Mouse (Mus musculus) kidney, adult 18-20 months (tissue): ENCODE measurements around the gene Hmcn1.

ENCODE experiments used
- DNase-seq: peaks from one replicate; pipeline ENCODE4 v3.0.0; 2021

Hmcn1 gene

DNA sequence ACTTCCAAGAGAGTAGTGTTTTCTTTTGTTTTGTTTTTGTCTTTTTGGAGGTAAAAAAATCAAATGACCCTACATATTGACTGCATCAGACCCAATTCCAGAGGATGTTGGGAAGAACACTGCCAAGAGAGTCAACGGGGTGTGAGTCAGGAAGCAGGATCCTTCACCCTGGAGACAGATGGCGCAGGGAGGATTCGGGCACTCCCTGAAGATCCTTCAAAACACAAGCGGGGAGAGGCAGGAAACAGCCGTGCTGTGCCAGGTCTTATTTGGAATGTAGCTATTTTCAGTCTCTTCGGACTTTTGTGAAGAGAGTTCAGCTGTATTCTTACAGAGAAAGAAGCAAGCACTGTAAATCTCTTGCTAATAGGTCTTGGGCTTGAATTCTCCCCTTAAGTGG, 120.0 kb downstream of the Hmcn1 start:
- DNase-seq, result peak; percentile 43

DNA sequence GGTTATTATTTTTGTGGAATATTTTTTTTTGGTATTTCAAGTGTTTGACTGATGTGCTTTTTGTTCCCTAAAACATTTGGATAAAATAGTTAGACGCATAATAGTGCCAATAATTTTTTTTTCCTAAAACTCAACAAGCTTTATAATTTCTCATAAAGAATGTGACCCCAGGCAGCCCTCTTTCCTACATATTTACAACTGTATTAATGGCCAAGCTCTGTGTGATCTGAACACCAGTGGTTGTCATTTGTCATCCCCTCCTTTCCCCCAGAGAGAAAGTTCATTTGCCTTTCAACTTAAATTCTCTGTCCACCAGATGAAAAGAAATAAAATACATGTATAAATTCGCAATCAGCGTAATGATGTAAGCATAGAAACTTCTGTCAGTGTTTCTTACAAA, 121.1 kb downstream of the Hmcn1 start:
- DNase-seq, result no peak

DNA sequence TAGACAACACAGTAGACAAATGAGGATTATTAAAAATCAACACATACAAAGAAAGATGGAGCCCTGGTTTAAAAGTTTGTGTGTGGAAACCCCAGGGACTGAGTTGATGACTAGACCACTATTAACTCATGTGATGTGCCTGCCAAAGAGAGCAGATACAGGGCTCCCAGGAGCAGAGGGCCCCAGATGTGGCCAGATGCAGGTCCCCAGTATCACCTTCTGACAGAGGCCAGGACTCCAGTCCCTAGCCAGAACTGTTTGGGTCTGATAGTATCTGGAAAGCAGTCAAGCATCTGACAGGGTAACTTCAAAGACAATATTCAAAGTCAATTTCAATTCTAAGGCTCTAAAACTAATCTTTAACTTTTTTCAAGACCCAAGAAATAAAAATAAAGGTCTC, 124.0 kb downstream of the Hmcn1 start:
- no peak for DNase-seq

DNA sequence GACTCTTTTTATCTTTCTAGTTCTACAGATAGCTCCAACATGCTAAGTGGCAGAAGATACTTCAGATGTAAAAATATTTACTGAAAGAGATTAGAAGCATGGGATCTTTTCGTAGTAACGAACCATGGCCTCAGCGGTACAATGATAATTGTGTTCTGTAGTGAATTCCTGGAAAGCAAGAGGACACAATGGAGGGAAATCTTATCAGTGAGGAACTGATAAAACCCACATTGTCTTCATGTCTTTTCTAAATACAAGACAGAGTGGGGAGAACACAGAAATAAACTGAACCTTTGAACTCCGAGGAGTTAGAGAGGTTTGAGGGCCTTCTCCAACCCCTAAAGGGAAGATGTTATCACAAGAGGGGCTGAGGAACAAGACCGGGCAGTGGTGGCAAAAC, 126.6 kb downstream of the Hmcn1 start:
- no peak for DNase-seq

DNA sequence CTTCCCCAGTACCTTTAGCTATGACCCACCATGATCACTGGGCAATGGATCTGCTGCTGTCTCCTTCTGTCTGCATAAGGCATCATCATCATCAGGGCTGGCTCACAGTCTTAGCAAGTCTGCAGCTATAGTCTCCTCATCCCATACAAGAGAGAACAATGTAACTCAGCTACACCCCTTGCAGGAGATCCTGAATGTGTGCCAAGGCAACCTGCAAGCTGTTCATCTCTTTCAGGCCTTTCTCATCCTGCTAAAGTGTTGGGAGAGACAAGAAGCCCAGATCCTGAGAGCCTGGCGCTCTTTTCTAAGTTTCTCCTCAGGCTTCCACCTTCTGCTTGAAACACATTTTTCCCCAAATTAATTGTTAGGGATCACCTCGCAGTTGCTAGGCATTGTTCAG, 135.5 kb downstream of the Hmcn1 start:
- no peak for DNase-seq

DNA sequence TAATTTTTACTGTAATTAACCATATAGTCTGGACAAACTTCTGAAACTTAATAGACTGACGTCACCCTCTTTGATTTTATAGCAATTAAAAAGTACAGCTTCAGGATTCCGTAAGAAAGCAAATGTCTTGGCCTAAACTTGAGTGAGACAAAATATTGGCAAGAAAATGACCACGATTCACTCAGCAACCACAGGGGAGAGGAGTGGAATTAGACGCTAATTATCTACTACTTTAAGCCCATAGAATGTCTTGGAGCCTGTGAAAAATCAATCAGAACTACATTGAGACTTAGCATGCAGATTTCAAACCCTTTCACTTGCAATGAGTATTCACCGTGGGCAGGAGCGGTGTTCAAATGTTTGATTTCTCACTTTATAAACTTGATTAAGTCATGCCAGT, 159.8 kb downstream of the Hmcn1 start:
- DNase-seq, result no peak

DNA sequence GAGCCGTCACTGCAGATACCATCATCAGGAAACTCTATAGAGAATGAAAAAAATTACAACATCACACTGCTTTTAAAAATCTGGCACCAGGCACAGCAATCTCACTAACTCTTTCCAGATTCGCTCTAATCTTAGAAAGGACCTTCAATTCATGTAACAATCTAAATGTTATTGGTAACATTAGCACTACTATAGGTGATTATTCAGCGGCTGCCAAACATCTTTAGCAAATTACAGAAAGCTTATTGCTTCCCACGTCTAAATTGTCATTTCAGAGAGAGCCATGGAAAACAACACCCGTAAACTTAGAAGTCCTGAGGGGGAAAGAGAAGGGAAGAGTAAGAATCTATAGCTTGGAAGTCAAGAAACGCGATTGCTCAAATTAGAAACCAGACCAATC, 163.4 kb downstream of the Hmcn1 start:
- DNase-seq, result no peak

DNA sequence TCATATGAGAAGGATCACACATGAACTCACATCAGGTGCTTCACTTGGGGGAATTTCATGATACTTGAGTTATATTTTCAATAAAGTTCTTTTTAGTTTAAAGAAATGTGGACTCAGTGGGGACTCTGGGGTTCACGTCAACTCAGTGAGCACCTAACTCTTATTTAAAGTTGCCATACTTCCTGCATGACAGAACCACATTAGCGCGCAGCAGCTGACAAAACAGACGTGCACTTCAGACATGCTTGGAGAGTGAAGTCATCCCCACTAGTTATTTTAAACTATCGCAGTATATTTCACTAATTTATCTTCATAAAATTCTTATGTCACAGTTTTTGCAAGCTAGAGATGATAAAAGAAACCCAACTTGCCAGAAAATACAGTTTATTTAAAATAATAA, 166.1 kb downstream of the Hmcn1 start:
- DNase-seq, result no peak

DNA sequence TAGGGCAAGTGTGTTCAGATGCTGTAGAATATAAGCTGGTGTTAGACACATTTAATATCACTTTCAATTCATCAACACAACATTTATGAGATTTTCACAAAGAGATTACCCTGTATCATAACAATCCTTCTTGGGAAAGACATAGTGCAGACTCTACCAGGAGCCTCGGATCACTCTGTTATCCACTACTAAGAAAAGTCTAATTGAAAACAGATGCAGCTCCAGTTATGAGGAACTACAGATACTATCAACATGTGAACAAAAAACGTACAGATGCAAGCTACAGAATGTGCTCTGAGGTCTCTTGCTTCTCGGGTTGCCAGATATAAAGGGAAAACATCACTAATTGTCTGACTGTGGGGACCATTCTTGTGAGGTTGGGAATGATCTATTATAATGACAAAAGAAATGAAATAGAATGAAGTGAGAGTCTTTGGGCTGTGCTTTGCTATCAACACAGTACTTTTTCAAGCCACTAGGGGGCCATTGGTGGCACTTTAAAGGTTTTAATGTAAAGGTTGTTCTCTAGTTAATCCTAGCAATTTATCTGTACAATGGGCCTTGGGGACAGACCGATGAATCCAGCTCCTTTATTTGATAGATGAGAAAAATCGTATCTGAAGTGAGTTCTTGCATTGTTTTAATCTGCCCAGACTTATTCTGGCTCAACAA, 168.8 kb downstream of the Hmcn1 start:
- no peak for DNase-seq

DNA sequence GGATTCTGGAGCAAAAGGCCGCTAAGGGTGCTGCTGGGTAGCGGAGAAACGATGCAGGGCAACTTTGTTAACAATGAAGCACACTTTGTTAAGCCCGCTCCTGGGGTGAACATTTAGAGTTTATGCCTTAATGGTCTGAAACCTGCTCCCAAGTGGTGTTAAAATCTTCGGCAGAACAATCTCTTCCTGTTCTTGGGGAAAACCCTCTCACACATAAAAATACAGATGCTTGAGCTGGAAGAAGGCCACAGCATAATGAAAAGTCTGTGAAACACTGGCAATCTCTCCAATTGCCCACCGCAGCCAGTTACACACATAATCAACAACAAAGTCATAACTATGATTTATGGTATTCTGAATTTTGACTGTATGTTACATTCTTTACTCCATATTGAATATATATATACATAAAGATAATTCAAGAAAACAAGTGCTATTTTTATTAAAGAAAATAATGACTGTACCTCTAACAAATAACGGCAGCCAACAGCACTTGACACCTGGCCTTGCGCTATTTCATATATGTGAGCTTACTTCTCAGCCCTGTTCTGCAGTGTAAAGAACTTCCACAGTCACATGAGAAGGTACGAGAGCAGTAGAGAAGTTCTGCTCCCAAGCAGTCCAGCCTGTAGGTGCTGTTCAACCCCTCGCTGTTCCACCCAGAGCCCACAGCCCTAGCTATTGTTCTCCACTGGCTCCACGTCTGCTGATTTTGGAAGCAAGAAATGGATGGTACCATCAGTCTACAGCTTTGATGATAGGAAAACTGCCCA, 177.0 kb downstream of the Hmcn1 start:
- no peak for DNase-seq

DNA sequence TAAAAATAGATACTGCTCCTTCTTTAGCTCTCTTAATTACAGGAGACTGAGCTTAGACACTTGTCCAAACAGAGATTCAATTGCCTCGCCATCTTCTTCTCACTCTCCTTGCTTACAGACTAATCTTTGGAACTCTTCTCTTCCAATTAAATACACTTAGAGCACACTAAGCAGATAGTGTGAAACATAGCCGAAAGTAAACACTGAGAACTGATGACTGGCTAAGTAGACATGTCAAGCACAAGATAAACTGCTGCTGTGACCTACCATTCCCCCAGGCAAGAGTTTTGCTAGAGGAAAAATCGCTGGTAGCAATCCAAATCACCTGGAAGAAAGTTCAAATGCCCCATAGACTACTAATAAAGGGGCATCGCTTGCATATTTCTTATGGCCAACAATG, 178.3 kb downstream of the Hmcn1 start:
- DNase-seq, result no peak

DNA sequence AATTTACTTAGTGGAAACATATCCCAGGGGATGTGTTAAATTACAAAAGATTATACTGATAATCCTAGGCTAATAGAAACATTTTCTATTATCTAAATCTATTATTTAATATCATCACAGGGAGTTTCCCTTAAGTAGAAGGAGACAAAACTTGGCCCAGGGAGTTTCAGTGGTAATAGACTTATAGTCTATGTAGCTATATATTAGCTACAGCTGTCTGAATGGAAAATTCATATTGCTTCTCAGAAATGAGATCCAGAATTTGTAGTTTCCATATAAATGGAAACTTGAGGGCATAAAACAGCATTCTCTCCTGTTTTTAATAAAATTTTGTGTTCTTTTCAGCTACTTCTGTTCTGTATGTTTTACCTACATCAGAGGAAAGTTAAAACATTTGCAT, 179.9 kb downstream of the Hmcn1 start:
- DNase-seq, result no peak

DNA sequence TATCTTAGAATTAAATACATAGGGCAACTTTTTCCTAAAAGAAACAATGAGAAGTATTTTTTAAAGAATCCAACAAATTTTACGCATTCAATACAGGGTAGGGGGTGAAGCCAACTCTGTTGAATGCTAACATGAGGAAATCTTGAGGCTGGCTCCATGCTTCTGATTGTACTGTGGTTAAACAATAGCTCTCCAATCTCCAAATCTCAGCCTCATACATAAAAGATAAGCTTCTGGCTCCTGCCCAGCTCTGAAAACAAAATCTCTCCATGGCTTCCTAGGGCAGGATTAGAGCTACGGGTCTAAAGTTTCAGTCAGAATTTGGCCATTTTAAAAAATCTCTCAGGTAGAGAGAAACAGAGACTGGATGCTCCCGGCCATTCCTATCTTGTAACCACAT, 186.4 kb downstream of the Hmcn1 start:
- DNase-seq, result no peak

DNA sequence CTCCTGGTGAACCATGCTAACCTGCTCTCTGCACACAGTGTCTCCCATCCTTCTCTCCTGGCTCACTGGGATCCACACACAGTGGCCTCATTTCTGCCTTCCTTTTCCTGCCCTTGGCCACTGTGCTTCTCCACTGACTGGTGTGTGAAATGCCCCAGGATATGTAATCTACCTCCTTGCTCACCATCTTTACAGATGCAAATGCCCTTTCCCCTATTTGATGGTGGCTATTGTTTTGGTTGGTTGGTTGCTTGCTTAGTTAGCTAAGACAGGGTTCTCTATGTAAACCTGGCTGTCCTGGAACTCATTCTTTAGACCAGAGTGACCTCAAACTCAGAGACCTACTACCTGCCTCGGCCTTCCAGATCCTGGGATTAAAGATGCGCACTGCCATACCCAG, 187.8 kb downstream of the Hmcn1 start:
- no peak for DNase-seq

DNA sequence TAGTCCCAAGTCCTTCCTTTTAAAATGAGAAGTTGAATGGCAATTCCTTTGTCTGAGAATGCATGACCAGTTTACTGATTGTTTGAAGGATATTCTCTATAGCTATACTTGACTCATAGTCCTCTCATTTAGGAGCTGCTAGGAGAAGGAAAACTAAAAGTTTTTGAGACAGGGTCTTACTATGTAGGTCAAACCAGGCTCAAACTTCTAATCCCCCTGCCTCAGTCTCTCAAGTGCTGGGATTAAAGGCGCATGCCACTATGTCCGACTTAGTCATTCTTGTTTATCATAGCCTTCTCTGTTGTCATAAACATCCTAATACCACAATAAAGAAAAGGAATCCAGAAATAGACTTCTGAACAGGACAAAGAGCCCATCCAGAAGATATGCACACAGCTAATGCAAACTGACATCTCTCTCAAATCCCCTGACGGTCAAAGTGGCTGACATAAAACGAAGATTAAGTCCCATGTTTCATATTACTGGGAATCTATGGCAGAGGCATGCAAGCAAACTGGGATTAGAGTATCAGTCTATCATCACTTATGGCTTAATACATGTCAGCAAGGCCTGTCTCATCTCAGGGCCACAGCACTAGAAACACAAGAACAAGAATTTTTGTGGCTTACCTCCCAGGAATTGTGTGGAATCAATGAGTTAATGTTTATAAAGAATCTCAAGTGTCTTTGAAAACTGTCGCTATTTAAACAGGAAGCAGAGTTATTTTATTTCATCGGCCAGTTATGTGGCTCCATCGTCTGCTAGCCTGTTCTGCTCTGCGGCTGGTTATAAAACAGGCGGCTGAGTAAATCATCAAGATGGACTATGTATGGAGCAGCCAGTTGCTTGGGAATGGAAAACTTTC, 188.8 kb downstream of the Hmcn1 start:
- DNase-seq, result no peak

DNA sequence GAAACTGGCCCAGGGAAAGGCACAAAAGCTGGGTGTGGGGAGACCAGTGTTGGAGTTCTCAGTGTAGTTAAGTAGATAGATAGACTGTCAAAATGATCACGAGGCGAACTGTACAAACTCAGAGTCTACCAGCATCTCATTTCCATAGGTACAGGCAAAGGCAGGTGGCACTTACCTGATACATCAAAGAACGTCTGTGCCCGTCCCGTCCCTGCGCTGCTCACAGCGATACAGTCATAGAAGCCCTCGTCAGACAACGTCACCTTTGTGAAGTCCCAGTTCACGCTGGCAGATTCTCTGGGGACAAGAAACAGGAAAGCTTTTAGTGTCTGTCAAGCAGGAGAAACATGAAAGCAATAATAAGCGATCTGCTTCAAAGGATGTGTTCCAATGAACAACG, 190.6 kb downstream of the Hmcn1 start:
- DNase-seq, result no peak

DNA sequence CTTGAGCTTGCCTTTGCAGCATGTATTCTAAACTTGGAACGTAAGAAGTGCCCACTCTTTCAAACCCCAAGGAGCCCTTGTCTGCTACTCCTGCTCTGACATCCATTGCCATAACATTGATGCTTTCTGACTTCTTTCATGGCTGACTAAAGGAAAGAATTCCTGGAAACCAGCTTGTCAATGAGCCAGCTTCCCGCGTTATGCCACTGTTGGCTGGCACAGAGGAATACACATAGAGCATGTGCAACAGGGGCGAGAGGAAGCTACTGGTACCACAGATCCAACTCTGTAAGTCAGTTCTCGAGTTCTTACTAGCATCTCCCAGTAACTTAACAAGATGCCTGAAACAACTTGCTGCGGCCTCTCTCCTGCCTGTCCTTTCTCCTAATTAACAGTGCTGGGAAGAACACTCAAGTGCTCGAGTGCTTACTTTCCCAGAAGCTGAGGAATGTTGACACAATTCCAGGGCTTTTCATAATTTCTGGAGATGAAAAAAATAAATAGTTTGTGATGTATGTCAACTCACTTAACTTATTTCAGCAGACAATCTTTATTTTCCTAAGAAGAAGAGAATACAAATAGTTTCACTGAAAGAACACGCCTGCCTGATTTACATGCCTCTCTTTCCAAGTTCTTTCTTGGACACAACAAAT, 192.5 kb downstream of the Hmcn1 start:
- no peak for DNase-seq

DNA sequence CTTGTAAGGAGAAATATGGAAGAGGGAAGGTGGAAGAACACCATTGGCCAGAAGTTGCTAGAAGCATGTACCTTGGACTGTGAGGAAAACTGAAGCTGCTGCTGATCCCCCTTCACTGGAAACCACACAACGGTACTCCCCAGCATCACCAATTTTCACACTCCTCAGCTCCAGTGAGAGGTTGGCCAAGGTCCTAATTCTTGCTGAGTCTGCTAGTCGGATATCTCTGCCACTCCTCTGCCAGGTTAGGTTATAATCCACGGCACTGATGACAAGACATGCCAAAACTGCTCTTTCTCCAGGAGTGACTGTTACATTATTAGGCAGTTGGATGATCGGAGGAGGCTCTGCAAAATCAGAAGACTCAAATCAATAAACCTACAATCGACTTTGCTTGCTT, 194.6 kb downstream of the Hmcn1 start:
- no peak for DNase-seq

DNA sequence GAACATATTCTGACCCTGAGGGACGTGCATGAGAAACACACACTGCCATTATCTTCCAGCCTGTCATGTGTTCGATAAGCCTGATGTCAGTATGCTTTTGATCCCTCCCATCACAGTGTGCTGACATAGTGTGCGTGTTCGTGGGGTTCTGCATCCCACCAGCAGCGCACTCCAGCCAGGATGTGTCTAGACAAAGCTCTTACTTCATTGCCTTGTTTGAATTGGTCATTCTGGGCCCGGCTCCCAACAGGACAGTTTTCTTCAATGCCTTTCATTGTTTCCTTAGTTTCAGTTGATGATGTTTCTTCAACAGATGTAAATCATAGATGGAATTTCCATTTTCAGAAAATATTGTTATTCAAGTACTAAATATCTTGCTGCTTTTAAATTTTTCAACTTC, 206.5 kb downstream of the Hmcn1 start:
- no peak for DNase-seq

DNA sequence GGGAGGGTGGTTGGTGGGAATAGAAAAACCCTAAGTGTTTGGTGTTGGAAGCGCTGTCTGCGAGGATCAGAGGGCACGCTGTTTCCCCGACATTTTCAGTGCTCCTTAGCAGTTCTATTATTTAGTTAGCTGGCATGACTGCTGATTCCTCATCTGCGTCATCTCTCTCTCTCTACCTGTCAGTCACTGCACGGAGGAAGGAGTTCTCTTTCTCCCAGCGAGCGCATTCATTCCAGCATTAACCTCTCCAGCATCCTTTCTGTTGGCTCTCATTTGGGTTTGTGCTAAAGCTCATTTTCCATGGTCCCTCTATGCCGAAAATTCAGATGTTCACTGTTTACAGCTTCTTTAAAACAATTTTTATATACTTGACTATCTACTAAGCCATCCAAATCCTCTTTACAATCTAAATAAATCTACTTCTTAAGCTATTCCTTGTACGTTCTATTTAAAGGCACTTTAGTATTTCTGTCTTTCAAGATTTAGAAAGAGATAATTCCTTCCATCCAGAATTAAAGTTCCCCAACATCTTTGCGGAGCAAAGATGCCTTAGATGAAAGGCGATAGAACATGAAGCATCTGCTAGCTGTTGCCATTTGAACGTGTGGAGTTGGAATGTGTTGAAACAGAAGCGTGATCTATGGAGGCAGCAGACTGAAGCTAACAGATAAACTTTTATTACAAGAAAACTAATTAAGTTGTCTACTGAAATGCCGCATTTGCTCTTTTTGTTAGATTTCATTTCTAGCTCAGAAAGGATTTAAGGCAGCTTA, 210.0 kb downstream of the Hmcn1 start:
- no peak for DNase-seq

DNA sequence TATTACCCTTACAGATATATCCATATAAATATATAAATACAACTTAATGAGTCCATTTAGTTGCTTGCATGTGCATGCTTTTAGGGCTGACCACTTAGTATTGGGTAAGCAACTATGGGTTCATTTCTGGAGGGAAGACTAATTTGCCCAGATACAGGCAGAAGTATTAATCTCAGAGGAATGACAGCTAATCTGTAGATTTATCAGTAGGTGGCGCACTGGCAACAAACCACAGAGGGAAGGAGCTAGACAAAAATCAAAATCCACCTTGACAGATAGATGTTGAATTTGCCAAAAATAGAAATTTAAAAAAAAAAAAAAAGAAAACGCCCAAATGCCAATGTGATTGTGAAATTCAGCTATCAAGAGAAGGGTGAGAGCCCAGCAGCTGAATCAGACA, 213.3 kb downstream of the Hmcn1 start:
- no peak for DNase-seq

DNA sequence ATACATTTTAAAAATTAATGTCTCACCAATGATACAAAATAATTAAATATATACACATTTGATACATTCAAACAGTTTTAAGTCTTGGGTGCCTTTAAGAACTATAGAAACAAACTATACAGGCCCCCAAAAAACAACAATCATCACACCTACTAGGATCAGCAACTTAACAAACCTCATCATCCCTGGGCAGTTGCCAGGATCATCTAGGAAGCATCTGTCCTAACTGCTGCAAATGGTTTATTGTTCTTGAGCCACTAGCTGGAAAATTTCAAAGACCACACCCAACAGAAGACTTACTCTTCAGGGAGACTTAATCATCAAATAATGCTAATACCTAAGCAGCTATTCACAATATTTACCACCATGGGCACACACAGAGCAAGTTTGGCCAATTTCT, 216.5 kb downstream of the Hmcn1 start:
- no peak for DNase-seq

DNA sequence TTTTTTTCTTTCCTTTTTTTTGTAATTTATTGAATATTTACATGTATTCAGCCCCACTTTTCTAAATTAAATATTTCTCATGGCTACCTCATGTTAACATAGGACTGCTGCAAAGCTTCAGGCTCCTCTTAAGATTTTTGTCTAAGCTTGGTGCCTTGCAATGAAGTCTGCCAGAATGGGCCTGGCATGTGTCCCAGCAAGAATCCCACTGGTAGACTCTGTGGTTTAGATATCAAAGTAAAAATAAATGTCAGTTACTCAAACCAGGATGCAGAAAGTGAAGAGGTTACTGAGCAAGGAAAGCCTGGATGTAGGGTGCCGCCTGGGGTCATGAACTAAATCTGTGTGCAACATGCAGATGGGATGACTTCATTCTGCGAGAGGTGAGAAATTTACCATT, 217.5 kb downstream of the Hmcn1 start:
- no peak for DNase-seq
